Mouse (Mus musculus) heart, postnatal 0 days (tissue): ENCODE results near the gene Higd2a.

Experiments used
- CTCF ChIP-seq: IDR thresholded peaks from 2 replicates; pipeline ENCODE4 v1.5.1; 2016; ENCODE audit warnings: antibody characterized with exemption, control low read depth, low read depth
- EP300 ChIP-seq: IDR thresholded peaks from 2 replicates; pipeline ENCODE4 v1.6.1; 2016; ENCODE audit warnings: antibody characterized with exemption, low read depth

DNA sequence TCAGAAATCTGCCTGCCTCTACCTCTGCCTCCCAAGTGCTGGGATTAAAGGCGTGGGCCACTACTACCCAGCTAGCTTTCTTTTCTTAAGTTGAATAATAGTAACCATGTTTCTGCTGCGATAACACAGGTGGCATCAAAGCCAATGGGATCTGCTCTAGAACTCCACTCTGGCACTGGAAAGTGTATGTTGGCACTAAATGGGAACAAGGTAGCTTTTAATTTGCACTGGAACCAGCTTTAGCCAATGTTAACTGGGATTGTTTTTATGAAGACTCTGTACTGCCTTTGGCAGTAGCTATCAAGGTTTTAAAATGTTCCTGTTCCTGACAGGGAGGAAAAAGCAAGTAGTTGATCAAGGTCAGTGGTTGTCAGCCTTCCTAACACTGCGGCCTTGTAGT is 45.0 kb downstream of the Higd2a start:
- TF ChIP-seq CTCF (no peak), EP300 (no peak)
